Mouse (Mus musculus): Measurements from ENCODE around the gene Ifna6.
"Not testable (repeated sequence)": the region's sequence is repeated elsewhere in the genome, so short reads cannot be mapped to it uniquely, and the experiment has no call there.

Gene Ifna6

DNA sequence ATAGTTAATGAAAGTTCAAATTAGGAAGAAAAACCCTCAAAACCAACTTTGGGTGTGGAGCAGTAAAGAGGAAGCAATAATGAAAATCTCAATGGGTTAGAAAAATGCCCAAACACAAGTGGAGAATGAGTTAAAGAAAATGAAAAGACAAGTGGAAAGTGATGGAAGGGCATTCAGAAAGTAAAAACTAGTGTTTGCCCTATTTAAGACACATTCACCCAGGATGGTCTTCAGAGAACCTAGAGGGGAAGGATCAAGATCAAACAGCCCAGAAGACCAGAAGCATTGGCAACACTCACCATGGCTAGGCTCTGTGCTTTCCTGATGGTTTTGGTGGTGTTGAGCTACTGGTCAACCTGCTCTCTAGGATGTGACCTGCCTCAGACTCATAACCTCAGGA is at the start of gene Ifna6:
Ifna6 (plus strand) TSS at position 301 of the 400 bp plus-strand sequence.
- not testable (repeated sequence) for DNase-seq (ENCODE audit: low read depth, low spot score)

DNA sequence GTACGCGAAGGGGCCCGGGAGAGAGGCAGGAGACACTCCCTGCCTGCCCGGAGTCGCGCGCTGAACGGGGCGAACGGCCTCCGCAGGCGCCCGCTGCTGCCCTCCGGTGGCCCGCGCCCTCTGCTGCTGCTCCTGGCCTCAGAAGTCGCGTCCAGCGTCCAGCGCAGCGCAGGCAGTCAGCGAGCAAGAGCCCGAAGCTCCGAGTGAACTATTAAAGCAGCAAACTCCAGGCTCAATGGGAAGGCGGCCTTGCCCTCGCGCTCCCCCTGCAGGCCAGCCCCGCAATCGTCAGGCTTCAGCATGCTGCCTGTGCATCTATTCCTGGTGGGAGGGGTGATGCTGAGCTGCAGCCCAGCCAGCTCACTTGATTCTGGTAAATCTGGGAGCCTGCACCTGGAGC is 47.7 kb upstream of the Ifna6 start, which contains the start of gene Gm13272:
Gm13272 (plus strand) TSS at position 301 of the 400 bp plus-strand sequence.
- DNase-seq (ENCODE audit: low read depth, low spot score): not testable (repeated sequence)

DNA sequence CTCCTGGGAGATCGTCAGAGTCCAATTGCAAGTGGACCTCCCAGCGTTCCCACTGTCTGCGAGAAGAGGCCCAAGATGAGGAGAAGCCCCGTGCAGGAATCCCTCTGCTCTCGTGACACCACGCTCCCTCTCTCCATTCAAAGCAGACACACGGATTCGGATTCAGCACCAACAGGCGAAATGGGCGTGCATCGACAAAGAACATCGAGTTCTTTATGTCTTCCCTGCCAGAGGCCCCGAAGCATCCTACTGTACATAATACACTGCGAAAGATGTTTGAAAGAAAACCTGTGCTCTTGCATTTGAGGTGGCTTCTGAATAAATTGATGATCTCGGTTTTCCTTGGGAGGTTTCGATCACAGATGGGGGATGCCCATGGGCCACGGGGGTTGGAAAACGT is 46.9 kb upstream of the Ifna6 start:
- DNase-seq (ENCODE audit: low read depth, low spot score): not testable (repeated sequence)

- DNase-seq (ENCODE audit: low read depth, low spot score): not testable (repeated sequence)
These were observed 45.4 kb upstream of the Ifna6 start, which contains the start of gene Ifnz for GRCm38 (mm10) chr4:88781831-88782230. Ifnz (plus strand) TSS chr4:88782131.

DNA sequence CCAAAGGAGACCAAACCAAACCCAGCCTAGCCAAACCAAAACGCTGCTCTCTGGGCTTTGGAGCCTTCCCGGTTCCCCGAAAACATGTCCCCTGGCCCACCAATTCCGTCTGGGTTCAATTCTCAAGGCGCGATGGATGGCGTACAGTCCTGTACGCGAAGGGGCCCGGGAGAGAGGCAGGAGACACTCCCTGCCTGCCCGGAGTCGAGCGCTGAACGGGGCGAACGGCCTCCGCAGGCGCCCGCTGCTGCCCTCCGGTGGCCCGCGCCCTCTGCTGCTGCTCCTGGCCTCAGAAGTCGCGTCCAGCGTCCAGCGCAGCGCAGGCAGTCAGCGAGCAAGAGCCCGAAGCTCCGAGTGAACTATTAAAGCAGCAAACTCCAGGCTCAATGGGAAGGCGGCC is 44.9 kb upstream of the Ifna6 start:
- not testable (repeated sequence) for DNase-seq (ENCODE audit: low read depth, low spot score)

DNA sequence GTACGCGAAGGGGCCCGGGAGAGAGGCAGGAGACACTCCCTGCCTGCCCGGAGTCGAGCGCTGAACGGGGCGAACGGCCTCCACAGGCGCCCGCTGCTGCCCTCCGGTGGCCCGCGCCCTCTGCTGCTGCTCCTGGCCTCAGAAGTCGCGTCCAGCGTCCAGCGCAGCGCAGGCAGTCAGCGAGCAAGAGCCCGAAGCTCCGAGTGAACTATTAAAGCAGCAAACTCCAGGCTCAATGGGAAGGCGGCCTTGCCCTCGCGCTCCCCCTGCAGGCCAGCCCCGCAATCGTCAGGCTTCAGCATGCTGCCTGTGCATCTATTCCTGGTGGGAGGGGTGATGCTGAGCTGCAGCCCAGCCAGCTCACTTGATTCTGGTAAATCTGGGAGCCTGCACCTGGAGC is 41.8 kb upstream of the Ifna6 start, which contains the start of gene Gm13276:
Gm13276 (plus strand) TSS at position 301 of the 400 bp plus-strand sequence.
- DNase-seq (ENCODE audit: low read depth, low spot score): not testable (repeated sequence)

DNA sequence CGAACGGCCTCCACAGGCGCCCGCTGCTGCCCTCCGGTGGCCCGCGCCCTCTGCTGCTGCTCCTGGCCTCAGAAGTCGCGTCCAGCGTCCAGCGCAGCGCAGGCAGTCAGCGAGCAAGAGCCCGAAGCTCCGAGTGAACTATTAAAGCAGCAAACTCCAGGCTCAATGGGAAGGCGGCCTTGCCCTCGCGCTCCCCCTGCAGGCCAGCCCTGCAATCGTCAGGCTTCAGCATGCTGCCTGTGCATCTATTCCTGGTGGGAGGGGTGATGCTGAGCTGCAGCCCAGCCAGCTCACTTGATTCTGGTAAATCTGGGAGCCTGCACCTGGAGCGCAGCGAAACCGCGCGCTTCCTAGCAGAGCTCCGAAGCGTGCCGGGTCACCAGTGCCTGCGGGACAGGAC is 38.8 kb upstream of the Ifna6 start, which contains the start of gene Gm13277:
Gm13277 (plus strand) TSS at position 231 of the 400 bp plus-strand sequence.
- DNase-seq (ENCODE audit: low read depth, low spot score): not testable (repeated sequence)

- DNase-seq (ENCODE audit: low read depth, low spot score): not testable (repeated sequence)
These were observed 36.0 kb upstream of the Ifna6 start, which contains the start of gene Gm13278 for GRCm38 (mm10) chr4:88791250-88791649. Gm13278 (plus strand) TSS chr4:88791550.

- DNase-seq (ENCODE audit: low read depth, low spot score): not testable (repeated sequence)
These were observed 33.1 kb upstream of the Ifna6 start, which contains the start of gene Gm13275 for GRCm38 (mm10) chr4:88793936-88794675. Gm13275 (plus strand) TSS chr4:88794487.

GRCm38 (mm10) chr4:88797097-88797496 is 30.1 kb upstream of the Ifna6 start, which contains the start of gene Gm13279:
Gm13279 (plus strand) TSS chr4:88797397.
- DNase-seq (ENCODE audit: low read depth, low spot score): not testable (repeated sequence)

DNA sequence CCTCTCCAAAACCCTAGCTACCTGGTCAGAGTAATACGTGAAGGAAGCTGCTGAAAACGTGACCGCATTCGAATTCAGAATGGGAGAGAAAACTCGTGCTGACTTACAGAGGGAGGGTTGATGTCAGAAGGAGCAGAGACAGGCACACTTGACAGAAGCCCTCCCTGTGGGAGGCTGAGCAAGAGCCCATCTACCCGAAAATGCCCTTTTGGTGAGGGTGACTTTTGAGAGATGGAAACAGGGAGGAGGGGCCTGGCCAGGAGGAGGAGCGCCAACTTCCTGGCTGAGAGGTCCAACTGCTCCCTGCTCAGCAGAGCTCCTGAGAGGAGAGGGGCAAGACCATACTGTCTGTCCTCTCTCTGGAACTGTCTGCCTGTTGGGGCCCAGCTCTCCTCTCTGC is 27.9 kb upstream of the Ifna6 start, which contains the start of gene Gm13285:
Gm13285 (plus strand) TSS at position 301 of the 400 bp plus-strand sequence.
- not testable (repeated sequence) for DNase-seq (ENCODE audit: low read depth, low spot score)

GRCm38 (mm10) chr4:88802954-88803353 is 24.3 kb upstream of the Ifna6 start, which contains the start of gene Gm13287:
Gm13287 (plus strand) TSS chr4:88803254.
- DNase-seq (ENCODE audit: low read depth, low spot score): not testable (repeated sequence)

- DNase-seq (ENCODE audit: low read depth, low spot score): not testable (repeated sequence)
These were observed 22.0 kb upstream of the Ifna6 start, which contains the start of gene Gm13288 for GRCm38 (mm10) chr4:88805231-88805630. Gm13288 (plus strand) TSS chr4:88805531.

GRCm38 (mm10) chr4:88805761-88806160 is 21.5 kb upstream of the Ifna6 start:
- DNase-seq (ENCODE audit: low read depth, low spot score): not testable (repeated sequence)

GRCm38 (mm10) chr4:88815928-88816327 is 11.3 kb upstream of the Ifna6 start, which contains the start of gene Ifna7:
Ifna7 (plus strand) TSS chr4:88816228.
- no peak for DNase-seq (ENCODE audit: low read depth, low spot score)

- no peak for DNase-seq (ENCODE audit: low read depth, low spot score)
These were observed 7.6 kb upstream of the Ifna6 start, which contains the start of gene Ifna11 for GRCm38 (mm10) chr4:88819659-88820058. Ifna11 (plus strand) TSS chr4:88819959.

GRCm38 (mm10) chr4:88822995-88823394 is 4.2 kb upstream of the Ifna6 start:
- DNase-seq (ENCODE audit: low read depth, low spot score): no peak

DNA sequence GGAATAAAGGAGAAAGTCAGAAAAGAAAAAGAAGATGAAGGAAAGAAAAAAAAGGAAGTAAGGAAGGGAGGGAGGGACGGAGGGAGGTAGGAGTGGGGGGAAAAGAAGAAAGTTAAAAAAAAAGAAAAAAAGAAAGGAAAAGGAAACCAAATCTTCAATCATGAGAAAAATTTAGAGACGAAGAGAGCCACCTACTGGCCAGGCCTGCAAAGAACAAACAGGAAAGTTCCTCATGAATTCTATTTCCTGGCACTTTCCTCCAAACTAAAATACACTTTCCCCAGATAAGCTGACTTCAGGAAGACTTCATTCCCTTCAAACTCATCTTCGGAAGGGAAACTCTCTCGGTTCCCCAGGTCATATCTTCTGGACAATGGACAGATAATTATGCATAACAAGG is 3.3 kb downstream of the Ifna6 start:
- no peak for DNase-seq (ENCODE audit: low read depth, low spot score)

GRCm38 (mm10) chr4:88835225-88835624 is 8.0 kb downstream of the Ifna6 start, which contains the start of gene Ifna5:
Ifna5 (plus strand) TSS chr4:88835525.
- not testable (repeated sequence) for DNase-seq (ENCODE audit: low read depth, low spot score)

- DNase-seq (ENCODE audit: low read depth, low spot score): no peak
These were observed 11.6 kb downstream of the Ifna6 start for GRCm38 (mm10) chr4:88838828-88839227.

- DNase-seq (ENCODE audit: low read depth, low spot score): no peak
These were observed 12.8 kb downstream of the Ifna6 start for GRCm38 (mm10) chr4:88840058-88840457.

GRCm38 (mm10) chr4:88841438-88841911 is 14.3 kb downstream of the Ifna6 start, which contains the start of gene Ifna4:
Ifna4 (plus strand) TSS chr4:88841861.
- no peak for DNase-seq (ENCODE audit: low read depth, low spot score)

Measured in retina, adult 2 months (tissue).